Mouse (Mus musculus) monocyte, adult 5-6 weeks (primary cell): ENCODE data around the gene Krt88. TPM values are rescaled to one million over a fixed set of nuclear protein-coding genes. Genes with fewer than 3 reads are reported as not detected.

ENCODE experiments used
- ATAC-seq: fragments of 153-309, 156-312 bp; replicated peaks from 2 replicates; pipeline ENCODE4 v1.8.0; 2017; ENCODE audit warnings: mild to moderate bottlenecking; ENCODE audit not compliant: low TSS enrichment, insufficient number of reproducible peaks, severe bottlenecking, poor library complexity, low FRiP score
- total RNA-seq: library from RNA; stranded (forward); fragments of 200-1000, 200-491, 200-594 nt; gene quantifications from 3 replicates; pipeline ENCODE4 v1.2.3, GENCODE M21; 2017

Gene Krt88
- total RNA-seq = not detected in 3 replicates

GRCm38 (mm10) chr15:101447444-101447843 lies at the start of gene Krt88:
Gene Krt88 (plus strand): TSS chr15:101447744.
- no peak for ATAC-seq

- ATAC-seq = no peak
These were observed 49.3 kb upstream of the Krt88 start for GRCm38 (mm10) chr15:101398269-101398668.

GRCm38 (mm10) chr15:101410775-101411174 lies 36.8 kb upstream of the Krt88 start, which contains the start of gene Krt7:
Gene Krt7 (plus strand): TSS chr15:101411043.
- ATAC-seq = peak; percentile 53; the same call in 1 of the 2 replicates

- ATAC-seq = no peak
These were observed 35.4 kb upstream of the Krt88 start for GRCm38 (mm10) chr15:101412188-101412587.

DNA sequence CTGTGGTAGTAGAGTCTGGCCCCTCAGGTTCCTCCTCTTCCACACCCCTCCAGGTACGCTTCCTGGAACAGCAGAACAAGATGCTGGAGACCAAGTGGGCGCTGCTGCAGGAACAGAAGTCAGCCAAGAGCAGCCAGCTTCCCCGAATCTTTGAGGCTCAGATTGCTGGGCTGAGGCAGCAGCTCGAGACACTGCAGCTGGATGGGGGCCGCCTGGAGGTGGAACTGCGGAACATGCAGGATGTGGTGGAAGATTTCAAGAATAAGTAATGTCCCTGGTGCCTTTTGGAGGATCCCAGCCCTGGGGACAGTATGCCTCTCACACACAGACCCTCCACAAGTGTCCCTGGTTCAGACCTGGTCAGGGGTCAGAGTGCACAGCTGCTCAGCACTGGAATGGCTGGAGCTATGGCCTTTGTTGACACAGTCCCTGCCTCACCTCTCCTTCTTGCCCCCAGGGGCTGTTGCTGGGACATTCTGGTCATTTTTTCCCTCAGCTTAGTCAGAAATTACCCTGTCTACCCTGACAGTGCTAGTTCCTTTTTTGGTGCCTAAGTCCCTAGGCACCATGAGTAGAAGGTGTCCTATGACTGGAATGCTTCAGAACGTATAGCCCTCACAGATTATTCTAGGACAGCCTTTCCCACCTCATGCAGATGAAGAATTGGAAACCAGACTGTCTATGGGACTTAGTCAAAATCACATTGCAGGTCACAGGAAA lies 33.5 kb upstream of the Krt88 start:
- no peak for ATAC-seq

DNA sequence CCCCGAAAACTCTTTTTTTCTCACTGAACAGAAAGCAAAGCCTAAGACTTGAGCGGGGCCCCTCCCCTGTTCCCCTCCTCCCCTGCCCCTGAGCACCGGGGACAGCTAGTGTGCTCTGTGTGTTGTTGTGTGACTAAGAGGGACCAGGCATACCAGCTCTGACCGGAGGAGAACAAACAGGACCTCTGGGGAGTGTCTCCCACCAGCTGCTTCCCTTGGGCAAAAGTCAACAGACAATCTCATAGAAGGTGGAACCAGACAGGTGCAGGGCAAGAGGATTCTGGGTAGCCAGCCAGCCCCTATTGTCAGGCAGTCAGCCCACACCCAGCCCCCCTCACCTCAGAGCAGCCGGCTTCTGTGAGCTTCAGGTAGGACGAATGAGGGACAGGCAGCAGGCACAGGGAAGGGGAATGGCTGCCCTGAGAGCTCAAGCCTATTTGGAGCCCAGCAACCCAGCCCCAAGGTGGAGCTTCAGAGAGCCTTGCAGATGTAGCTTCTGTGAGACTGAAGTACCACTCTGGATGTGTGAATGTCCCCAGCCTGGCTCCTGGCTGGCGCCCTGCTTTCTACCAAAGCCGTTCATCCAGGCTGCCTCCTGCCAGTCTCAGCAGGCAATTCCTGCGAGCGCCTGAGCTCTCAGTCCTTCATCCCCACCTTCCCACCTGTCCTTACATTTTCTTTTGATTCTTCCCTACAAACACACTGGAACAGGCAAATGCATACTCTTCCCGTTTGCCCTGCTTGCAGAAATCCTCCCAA lies 32.6 kb upstream of the Krt88 start:
- ATAC-seq = no peak

GRCm38 (mm10) chr15:101418950-101419349 lies 28.6 kb upstream of the Krt88 start:
- no peak for ATAC-seq

- no peak for ATAC-seq
These were observed 26.6 kb upstream of the Krt88 start for GRCm38 (mm10) chr15:101420903-101421302.

- no peak for ATAC-seq
These were observed 22.6 kb upstream of the Krt88 start for GRCm38 (mm10) chr15:101424914-101425313.

DNA sequence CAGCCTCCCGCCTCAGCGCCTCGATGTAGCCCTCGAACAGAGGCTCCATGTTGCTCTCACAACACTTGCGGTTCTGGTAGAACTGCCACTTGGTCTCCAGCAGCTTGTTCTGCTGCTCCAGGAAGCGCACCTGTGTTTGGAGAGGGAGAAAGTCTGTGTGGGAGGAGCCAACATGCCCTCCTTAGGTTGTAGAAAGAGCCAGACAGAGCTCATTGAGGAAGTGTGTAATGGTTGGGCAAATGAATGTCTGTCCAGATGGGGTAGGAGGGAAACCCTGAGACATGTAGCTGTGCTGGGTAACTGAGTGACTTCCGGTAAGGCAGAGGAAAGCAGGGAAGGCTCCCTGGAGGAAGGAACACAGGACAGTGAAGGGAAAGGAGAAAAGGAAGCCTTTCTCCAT lies 10.9 kb upstream of the Krt88 start:
- ATAC-seq = no peak

DNA sequence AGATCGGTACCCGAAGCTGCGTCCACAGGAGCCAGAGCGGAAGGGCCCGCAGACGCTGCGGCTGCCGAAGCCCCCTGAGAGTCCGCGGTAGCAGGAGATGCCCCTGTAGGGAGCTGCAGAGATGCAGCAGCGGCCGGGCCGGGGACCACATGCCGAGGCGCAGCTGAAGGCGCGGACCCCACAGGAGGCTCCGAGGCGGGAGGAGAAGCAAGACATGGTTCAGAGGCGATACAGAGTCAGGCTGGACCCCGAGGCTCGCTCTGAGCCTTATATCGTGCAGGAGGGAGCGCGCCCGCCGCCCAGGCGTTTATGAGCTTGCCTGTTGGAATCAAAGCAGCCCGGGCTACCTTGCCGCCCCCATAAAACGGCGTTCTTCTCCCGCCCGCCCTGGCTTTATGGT lies 9.0 kb upstream of the Krt88 start, which contains the start of gene Krt87:
Gene Krt87 (minus strand): TSS at position 250 of the 400 bp plus-strand sequence.
- no peak for ATAC-seq

DNA sequence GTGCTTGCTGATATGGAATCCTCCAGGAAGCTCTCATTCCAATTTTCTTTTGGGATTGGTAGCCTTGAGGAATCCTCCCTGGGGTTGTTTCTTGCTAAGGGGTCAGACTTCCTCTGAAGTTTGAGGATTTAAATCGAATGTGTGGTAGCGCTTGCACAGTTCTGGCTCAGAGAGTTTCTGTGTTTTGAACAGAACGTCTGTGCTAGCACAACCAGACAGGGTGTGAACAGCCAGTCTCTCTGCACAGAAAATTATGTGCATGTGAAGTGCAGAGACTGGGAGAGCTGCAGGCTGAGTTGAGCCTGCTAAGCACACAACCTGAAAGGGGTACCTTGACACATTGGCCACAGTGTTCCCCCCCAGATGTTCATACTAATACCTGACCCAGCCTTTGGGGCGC lies 6.7 kb upstream of the Krt88 start:
- no peak for ATAC-seq

GRCm38 (mm10) chr15:101446572-101446971 lies 972 bp upstream of the Krt88 start:
- no peak for ATAC-seq

DNA sequence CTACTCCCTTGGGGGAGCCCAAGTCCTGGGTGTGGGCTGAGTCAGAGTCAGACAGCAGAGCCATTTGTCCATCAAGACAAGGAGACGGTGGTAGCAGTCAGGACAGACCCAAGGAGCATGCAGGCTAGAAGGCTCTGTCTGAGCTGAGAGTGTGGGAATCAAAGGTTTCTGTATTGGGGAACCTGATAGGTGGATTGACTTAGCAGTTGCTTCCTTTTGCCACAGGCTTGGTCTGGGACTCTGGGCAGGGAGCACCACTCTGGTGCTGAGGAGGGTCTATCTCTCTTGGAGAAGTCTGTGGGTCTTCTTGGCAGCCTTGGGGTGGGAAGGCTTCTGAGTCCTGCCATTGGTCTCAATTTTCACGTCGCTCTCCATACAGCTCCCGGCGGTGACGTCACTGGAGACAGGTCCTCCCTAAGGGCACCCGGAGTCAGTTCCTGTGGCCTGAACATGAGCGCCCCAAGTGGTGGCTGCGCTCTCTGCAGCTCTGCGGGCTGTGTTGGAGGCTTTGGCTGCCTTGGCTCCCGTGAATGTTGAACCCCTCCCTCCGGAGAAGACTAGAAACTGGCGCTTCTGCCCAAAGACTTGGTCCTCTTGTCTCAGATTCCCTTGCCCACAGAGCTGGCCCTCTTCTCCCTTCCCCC lies 5.7 kb downstream of the Krt88 start:
- ATAC-seq = peak; percentile 95

GRCm38 (mm10) chr15:101454774-101455173 lies 7.2 kb downstream of the Krt88 start:
- no peak for ATAC-seq

DNA sequence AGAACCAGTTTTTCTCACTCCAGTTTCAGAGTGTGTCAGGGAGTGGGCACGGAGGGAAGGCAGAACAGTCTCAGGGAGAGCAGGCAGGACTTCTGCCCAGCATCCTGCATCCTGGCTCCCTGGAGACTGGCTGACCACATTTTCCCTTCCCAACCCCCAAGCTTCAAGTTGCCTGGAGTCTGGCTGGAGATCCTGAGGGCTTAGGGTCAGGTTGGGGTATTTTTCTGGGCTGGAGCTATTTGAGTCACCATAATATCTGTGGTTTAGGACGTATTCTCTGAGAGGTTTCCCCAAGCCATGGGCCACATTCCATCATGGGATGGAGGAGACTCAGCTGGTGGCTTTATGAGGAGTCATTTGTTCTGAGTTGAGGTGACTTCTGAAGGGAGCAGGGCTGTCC lies 7.7 kb downstream of the Krt88 start:
- no peak for ATAC-seq

DNA sequence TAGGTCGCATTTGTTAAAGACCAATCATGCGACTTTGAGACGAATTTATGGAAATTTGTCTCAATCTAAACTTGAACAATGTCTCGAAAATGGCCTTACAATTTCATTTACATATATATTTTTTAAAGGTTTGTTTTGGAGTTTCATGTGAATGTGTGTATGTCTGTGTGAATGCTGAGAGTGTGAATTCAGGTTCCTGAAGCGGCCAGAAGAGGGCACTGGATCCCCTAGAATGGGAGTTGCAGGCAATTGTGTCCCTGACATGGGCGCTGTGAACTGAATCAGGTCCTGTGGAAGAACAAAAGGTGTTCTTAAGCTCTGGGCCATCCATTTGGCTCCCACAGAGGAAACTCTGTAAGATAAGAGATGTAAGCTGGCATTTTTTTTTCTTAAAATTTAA lies 8.3 kb downstream of the Krt88 start:
- no peak for ATAC-seq

- no peak for ATAC-seq
These were observed 10.9 kb downstream of the Krt88 start for GRCm38 (mm10) chr15:101458361-101458930.

DNA sequence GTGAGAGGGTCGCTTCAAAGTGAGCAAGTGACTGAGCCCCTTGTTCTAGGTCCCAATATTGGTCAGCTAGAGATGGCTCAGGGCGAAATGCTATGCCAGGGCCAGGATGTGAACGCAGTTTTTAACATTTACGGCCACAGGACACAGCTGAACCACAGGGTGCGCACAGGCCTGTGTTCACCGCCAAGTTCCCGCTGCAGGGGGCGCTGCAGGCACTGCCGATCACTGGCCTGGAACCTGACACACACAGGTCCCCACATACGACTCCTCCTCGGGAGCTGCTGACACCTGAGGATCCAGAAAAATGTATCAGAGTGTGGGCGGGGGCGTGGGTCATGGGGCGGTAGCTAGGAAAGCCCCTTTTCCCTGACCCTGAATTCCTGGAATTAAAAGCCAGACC lies 11.7 kb downstream of the Krt88 start:
- no peak for ATAC-seq
